Mouse (Mus musculus) left cerebral cortex, adult 8-10 months (tissue): Measurements from ENCODE around the gene Nat9. TPM values are rescaled to one million over a fixed set of nuclear protein-coding genes. Genes with fewer than 3 reads are reported as not detected.

ENCODE experiments used
- DNase-seq, 2 experiments: peaks; one replicate each; pipeline ENCODE4 v3.0.0; 2022; ENCODE audit warnings: low spot score in 2 of 2
- total RNA-seq, 4 experiments: library from RNA; stranded (reverse); gene quantifications; 2 replicates each; pipeline ENCODE4 v1.2.4; 2022

Nat9 gene
- total RNA-seq, result 10 to 100 TPM; 27.0 to 33.4 (median 29.6) TPM

DNA sequence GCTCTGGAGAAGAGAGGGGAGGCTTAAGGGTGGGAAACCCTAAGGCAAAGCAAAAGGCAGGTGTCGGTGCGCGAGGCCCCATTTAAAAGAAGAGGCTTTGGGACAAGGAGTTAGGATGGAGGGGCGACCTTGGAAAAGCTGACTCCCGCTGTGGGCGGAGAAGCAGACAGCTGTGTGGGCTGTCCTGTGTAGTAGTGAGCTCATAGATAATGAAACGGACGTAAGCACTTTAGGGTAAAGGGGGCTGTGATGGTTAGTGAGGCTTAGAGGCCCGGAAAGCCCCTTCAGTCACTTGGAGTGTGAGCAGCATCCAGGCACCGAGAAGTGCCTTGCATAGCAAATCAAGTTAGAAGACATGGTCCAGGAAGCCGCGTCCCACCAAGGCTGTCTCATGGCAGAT, at the start of gene Nat9:
TSS of gene Nat9 (minus strand) at position 167 of the 400 bp plus-strand sequence.
- no peak for DNase-seq

DNA sequence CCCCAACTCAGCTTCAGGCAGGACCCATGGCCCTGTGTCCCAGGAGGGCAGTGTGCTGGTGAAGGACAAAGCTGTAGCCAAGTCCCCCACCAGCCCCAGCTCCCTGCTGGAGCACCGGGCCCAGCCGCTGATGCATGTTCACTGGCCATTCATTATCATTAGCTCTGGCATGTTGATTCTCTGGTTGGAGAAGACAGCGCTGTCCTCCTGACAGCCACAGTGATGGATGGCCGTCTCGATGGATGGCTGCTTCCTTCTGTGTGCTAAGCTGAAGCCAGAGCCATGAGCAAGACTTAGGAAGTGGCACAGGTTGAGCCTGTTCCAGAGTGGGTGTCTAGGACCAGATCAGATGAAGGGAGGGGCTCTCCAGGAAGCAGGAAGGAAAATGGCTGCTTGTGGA, 48.9 kb upstream of the Nat9 start:
- DNase-seq, result no peak

DNA sequence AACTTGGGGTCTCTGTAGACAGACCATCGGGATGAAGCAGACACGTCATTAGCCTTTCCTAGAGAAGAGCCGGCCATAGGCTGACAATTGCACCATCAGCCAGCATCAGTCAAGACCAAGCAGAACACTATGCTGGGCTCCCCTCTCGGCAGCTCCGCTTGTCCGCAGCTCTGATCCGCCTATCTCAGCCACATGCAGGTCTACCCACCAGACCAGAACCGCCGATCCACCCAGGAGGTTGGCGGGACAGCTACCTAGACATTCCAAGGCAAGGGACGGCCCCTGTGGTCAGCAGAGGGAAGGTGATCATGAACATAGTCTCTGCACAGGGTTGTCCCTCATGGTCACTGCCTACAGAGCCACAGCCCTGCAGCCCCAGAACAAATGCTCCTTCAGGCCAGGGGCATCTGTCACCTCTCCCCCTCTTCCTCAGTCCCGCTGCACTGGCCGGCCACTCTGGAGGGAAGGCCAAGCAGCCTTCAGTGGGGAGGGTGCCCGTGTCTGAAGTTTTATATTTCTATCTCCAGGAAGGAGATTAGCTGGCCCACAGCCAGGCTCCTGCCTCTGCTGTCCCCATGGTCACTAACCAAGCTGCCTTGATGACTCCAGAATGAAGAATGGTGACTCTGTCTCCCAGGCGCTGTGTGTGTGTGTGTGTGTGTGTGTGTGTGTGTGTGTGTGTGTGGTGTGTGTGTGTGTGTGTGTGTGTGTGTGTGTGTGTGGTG, 46.8 kb upstream of the Nat9 start:
- DNase-seq, result no peak

DNA sequence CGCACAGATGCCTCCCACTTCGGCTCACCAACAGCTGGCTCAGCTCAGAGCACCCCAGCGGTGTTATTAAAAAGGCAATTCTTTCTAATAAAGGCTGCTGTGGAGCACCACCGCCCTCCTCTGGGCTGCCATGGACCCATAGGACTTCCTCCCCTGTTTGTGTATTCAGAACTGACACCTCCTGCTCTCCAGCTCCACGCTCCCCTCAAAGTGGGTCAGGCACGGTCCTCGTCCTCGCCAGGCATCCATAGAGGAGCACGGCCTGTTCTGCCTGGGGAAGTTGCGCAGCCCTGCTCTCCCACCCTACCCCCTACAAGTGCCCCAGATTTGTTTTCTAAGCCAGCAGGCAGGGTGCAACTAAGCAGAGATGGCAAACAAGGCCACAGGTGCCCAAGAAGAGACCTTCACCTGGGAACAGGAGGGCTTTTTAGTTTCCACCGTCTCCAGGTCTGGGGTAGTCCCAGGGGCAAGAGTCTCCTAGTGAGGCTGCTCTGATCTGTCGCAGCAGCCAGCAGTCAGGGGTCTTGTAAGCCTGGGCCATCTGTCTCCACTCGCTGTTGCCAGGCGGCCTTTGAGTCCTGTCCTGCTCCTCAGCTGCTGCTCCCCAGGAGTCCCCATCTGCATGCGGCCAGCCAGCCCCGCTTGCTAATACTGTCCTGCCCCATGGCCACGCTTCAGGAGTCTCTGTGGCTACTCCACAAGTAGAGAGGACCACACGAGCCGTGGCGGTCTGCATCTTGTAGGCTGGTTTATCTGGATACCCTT, 46.0 kb upstream of the Nat9 start:
- peak in 1 of 2 experiments; percentile 52 for DNase-seq

DNA sequence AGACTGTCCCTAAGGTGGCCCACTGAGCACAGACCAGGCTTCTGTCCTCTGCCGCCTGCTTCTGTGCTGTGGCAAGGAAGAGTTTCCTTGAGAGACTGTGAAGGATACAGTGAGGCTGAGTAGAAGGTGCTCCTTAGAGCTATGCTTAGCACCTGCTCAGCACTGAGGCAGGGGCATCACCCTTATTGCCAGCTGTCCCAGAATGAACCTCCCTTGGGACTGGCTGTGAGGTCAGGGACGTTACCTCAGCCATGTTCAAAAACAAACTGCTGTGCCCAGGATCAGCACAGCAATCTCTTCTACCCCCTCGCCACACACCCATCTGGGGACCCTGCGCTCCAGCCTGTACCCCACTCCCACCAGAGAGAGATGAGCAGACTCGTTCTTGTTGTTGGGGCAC, 45.2 kb upstream of the Nat9 start:
- no peak for DNase-seq

DNA sequence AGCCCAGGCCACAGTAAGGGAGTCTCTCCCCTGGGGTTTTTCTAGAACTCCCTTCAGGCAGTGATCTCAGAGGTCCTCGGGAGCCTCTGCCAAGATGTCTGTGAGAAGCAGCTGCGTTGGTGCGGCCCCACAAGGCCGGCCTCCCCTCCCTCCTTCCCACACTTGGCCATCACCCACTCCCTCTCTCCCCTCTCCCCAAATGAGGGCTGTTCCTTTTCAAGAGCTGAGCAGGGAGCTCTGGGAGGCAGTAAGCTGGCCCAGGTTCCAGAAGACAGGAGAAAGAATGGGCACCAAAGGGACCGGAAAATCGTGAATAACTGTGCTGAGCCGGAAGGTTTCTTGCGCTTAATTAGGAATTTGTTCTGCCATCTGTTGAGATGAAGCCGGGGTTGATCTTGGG, 44.3 kb upstream of the Nat9 start:
- DNase-seq, result peak in 1 of 2 experiments; percentile 53

DNA sequence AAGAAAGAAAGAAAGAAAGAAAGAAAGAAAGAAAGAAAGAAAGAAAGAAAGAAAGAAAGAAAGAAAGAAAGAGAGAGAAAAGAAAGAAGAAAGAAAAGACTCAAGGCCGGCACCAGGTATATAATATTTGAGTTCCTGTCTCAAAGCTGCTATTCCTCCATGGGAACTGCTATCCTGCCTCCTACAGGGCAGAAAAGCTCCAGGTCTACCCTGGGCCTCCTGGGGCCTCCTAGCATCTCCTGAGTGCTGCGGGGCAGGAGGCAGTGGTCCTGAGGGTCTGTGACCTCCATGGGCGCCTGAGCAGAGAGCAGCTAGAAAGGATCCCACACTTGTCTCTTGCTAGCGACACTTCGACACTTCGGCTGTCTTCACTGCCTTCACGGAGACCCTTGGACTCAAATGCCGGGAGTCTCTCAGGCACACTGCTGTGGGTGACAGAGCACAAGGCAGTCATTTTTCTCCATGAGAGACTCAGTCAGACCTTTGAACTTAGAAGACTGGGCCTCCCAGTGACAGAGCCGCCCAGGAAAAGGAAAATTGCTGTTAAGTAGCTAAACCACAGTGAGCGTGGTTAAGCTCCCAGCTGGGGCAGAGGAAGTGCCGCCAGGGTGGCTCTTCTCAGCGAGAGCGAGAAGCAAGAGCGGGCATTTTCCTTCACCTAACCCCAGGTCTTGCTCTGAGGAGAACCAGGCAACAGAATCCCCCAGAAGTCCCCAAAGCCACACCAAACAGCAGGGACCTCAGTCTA, 43.7 kb upstream of the Nat9 start:
- no peak for DNase-seq

DNA sequence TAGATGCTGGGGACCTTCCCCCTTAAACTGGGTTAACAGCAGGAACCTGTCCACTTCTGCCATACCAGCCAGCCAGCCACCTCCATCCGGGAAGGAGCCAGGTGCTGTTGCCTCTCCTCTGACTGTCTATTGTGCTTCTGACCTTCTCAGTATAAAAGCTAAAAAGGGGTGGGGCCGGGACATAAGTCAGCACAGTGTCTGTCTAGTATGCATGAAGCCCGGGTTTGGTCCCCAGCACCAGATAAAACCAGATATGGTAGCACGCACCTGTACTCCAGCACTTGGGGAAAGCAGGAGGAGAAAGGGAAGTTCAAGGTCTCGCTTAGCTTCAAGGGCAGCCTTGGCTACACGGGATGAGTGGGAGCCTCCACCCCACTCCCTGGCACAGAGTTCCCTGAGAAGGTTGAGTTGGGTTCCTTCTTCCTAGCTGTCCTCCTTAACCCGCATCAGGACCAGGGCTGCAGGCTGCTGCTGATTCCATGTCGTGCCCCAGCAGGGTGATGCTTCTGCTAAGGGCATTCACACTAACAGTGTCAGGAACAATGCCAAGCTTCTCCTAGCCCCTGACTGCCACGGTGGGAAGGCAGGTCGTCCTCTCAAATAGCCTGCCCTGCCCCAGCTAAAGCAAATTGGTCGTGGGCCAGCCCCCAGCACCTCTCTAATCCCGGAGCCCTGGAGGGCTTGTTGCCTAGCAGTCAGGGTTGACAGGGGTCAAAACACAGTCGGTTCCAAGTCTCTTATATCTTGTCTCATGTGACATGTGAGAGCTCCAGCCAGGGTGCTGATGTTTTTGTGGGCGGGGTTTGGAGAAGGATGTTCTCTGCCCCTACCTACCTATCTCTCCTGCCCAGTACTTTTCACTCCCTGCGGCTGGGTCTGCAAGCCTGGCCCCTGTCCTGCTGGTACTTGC, 41.6 kb upstream of the Nat9 start:
- no peak for DNase-seq

DNA sequence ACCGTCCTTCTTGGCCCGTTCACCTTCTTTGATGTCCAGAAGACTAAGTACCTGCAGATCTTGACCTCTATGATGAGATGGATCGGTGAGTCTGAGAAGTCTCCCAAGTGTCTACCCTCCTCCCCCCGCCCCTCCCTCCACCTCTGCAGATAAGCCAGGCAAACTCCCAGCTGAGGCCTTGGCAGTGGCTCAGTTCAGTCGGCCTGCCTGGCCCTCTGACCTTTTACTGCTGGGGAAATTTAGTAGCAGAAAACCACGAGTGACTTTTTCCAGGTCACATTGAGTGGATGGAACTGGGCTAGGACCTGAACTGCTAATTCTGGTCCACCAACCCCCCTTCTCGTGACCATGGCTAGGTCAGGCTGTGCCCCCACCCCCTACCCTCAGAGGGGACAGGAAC, 40.8 kb upstream of the Nat9 start:
- no peak for DNase-seq

DNA sequence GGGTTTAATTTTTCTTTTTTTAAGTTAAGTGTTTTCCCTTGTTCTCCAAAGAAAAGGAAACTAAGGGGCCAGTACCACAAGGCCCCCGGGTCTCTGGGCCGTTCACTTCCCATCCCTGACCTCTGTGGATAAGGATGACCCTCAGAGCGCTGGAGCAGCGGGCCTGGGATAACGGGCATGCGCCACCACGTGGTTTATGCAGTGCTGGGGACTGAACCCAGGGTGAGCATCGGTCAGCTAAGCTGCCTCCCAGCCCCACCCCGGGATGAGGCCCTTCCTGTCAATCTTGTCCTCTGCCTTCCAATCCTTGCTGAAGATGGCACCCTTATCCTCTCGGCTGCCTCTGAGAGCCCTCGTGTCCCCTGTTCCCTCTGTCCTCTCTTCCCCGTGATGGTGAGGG, 40.0 kb upstream of the Nat9 start:
- no peak for DNase-seq

DNA sequence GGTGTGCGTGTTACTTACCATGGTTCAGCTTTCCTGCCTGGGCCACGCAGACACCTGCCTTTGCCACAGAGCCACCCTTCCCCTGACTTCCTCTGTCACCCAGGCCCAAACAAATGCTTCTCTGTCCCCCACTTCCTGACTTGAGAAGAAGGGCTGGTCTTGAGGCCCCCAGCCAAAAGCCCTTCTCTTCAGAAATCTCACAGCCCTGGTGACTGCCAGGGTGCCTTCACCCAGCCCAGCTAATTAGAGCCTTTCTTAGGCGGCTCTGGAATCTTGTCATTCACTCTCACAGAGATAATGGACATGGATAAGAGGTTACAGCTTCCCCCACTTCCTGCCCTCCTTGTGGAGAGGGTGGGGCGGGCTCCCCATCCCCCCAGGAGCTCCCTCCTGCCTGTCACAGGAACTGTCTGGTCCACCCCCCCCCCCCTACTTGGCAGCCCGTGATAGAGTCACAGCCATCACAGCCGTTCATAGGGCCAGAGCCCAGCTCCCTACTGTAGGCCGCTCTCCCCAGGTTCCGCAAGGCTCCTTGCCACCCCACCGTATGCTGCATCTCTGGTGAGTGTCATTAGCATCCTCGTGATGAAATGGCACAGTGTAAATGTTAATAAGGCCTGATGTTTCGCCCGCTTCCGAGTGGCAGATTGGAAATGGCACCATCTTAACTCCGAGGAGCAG, 39.3 kb upstream of the Nat9 start:
- DNase-seq, result no peak

DNA sequence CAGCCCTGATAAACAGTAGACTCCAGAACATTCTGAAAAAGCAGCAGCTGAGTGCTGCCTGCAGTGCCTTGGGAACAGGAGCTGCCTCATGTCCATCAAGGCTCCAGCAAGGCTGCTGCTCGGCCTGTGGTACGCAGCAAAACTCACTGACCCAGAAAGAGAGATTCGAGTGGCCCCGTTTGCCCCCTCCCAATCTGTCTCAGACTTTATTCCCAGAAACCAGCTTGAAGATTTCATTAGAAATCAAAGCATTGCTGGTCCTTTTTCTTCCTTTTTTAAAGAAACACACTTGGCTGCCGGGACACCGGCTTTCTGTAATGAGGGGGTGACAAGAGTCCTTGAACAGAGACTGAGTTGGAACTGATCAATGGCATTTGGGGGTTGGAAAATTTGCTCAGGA, 37.6 kb upstream of the Nat9 start:
- DNase-seq, result no peak

DNA sequence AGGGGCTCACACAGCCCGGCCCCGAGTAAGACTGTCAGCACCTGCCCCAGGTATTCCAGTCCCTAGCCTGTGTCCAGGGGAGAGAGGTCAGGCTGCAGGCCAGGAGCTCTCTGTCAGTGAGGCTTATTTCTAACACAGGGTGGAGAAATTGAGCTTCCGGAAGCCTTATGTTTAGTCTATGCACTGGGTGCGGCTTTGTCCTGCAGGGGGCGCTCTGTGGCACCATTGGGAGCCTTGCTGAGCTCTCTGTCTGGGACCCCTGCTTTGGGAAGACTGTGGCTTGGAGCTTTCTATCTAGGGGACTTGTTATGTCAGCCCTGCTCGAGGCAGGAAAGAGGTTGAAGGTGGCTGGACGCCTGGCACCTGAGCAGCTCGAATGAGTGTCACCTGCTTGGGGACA, 37.2 kb upstream of the Nat9 start:
- no peak for DNase-seq

DNA sequence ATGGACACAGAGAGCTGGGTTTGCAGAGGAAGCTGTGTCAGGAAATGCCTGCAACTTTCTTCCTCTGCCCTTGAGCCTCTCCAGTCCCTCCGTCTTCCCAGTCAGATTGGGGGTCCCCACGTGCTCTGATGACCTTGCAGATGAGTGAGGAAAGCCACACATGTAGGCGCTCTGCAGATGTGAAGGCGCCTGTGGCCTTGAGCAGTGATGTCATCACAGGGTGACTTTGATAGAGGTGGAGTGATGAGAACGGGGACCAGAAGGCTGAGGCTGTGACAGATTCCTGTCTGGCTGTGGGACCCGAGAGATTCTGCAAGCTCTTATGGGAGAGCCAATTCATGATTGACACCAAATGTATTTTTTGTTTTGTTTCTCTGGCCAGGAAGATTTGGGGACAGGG, 36.2 kb upstream of the Nat9 start:
- DNase-seq, result no peak

DNA sequence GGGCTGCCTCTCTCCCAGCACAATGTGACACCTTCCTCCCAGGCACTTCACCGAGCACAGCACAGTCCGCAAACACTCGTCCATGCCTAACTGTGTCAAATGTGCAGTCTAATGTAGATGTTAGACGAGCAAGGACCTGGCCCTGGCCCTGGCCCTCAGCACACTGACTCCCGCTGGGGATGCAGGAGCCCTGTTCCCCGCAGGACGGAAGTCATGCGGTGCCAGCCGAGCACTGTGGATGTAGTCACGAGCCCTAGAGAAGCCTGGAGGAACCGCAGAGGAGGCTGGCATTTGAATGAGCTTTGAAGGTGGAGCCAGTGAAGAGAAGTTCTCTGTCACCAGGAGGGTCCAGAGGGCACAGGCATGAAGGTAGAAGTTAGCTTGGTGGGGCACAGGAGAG, 35.8 kb upstream of the Nat9 start:
- no peak for DNase-seq

DNA sequence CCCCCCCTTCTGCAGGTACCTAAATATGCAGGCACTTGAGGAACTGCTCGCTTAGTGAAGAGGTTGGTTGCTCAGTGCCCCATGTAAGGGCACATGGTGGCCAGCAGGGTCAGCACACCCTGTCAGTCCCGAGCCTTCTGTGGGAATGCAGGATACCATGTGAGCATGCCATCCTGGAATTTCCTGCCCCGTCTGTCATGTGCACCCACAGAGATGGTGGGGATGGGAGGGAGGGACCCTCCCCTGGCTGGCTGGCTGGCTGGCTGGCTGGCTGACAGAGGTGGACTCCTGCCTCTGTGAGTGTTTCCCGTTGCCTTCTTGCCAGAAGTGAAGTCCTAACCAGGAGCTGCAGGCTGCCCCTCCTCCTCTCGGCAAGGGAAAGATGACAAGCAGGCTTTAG, 34.9 kb upstream of the Nat9 start:
- no peak for DNase-seq

DNA sequence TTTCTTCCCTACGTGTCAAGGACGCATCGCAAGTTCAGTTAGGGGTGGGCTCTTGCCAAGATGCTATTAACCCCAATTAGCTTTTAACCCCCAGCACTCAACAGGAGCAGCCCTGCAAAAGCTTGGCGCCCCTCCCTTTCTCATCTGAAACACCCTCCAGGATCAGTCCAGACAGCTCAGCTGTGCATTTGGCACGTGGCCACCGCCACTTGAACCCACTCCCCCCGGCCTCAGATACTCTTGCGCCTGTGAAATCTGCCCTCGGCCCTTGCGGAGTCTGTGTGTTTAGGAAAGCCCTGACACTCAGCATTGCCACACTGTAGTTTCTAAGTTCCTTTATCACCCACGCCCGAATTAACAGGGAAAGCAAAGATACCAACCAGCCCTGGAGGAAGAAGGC, 34.4 kb upstream of the Nat9 start:
- DNase-seq, result no peak

DNA sequence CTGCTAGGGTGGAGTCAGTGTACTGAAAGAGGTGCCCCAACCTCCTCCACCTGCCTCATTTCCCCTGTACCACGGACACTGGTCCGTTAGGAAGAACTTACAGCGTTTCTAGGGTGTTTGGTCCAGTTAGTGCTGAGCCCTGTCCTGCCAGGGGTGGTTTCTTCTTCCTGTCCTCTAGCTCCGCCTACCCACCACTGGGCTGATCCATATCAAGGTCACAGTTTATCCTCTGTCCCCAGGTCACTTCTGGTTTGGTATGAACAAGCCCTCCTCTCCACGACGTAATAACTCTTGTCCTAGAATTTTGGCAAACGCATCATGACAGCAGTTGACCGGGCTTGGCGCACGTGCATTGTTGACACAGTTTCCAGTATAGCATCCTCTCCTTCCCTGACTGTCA, 32.0 kb upstream of the Nat9 start:
- DNase-seq, result no peak

DNA sequence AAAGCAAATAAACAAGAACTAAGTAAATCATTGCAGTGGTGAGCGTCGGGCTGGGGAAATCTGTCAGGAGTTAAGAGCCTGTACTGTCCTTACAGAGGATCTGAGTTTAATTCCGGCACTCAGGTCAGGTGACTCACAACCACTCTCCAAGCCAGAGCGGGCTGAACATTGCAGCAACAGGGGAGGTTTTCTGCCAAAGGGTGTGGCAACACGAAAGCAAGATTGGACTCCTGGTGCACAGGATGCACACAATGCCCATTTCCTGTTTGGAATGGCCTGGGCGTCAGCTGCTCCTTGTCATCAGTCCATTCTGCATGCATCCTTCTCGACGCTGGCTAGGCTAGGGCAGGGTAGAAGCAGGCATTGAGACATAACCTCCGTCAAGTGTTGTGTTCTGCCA, 31.6 kb upstream of the Nat9 start:
- no peak for DNase-seq
